Mouse (Mus musculus): Measurements from ENCODE around the gene Brix1. TPM values are rescaled to one million over a fixed set of nuclear protein-coding genes. Genes with fewer than 3 reads are reported as not detected.

The Brix1 gene
- total and polyA plus RNA-seq, 2 experiments from 2014 or later = 4.8 to 58.2 TPM

DNA sequence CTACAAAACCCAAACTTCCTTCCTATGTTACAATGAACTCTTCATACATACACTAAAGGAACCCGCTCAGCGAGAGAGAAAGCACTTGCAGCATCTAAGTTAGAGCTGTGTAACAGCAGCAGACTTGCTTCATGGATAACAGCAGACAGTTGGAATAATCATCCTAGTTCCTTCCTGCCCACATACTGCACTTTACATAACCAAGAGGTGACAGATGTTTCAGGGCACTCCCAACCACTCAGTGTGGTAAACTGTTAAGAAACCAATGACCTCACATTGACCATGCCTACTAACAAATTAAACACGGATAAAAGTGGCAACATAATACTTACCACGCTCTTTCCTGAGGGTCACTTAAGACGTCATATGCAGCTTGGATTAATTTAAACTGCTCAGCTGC, 22.2 kb downstream of the Brix1 start:
- Histone ChIP-seq H3K4me1 (ENCODE audit: insufficient read depth, low read length) (0 out of 2 replicates have a peak, but pooled peaks cover under 1% of the 10 kb centered on the region), H3K36me3 (ENCODE audit: insufficient read depth, low read length) (peaks cover 21% of the 10 kb centered on the region), H3K4me3 (ENCODE audit: low read length) (no peak overlapping the region), H3K9me3 (ENCODE audit: low read length) (no peaks in the 10 kb centered on the region), H3K9ac (replicated peaks; ENCODE audit: low read length) (no peak overlapping the region), H3K27ac (no peak overlapping the region), H3K4me2 (ENCODE audit: low read depth, low read length) (no peak overlapping the region), H3K27me3 (ENCODE audit: insufficient read depth, low read length) (no peaks in the 10 kb centered on the region)
- no peak for DNase-seq (ENCODE audit: low spot score)
- no peak for TF ChIP-seq CTCF (IDR thresholded peaks at IDR 0.05; ENCODE audit: low read depth)
- no peak for ATAC-seq
- 92% methylated on average over 5 of the region's 5 CpGs for WGBS

- DNase-seq (ENCODE audit: low spot score) = no peak
- no peaks in the 10 kb centered on the region for H3K27me3 ChIP-seq (ENCODE audit: insufficient read depth, low read length)
- no peak overlapping the region for H3K27ac ChIP-seq
- H3K4me3 ChIP-seq (ENCODE audit: low read length) = no peak overlapping the region
- H3K36me3 ChIP-seq (ENCODE audit: insufficient read depth, low read length) = peaks cover 21% of the 10 kb centered on the region
- WGBS = 95% methylated on average over 12 of the region's 12 CpGs
- no peak for ATAC-seq
- no peaks in the 10 kb centered on the region for H3K4me1 ChIP-seq (ENCODE audit: insufficient read depth, low read length)
- no peak for TF ChIP-seq CTCF (IDR thresholded peaks at IDR 0.05; ENCODE audit: low read depth)
- H3K4me2 ChIP-seq (ENCODE audit: low read depth, low read length) = no peak overlapping the region
- no peak overlapping the region for H3K9ac ChIP-seq (replicated peaks; ENCODE audit: low read length)
- H3K9me3 ChIP-seq (ENCODE audit: low read length) = no peaks in the 10 kb centered on the region
Observed at GRCm38 (mm10) chr15:10460986-10461385, 24.8 kb downstream of the Brix1 start.

DNA sequence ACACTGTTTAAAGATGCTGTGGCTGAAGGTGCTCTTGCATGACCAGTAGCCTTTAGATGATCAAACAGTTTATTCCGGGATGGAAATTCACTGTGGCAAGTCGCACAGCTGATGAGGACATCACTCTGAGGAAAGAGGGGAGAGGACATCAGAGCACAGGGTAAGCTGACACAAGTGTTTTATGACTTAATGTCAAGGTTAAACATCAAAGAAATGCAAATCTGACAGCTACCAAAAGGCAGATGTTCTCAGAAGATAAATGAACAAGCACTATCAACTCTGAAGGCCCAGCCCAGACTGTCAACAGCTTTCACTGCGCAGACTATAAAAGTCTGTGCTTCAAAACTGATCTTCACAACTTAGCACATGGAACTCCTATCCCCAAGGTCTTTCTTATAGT, 38.6 kb downstream of the Brix1 start:
- H3K27me3 ChIP-seq (ENCODE audit: insufficient read depth, low read length) = no peaks in the 10 kb centered on the region
- H3K9ac ChIP-seq (replicated peaks; ENCODE audit: low read length) = no peak overlapping the region
- no peak for TF ChIP-seq CTCF (IDR thresholded peaks at IDR 0.05; ENCODE audit: low read depth)
- DNase-seq (ENCODE audit: low spot score) (no peak), ATAC-seq (no peak)
- no peak overlapping the region for H3K27ac ChIP-seq
- 89% methylated on average over 3 of the region's 3 CpGs for WGBS
- H3K36me3 ChIP-seq (ENCODE audit: insufficient read depth, low read length) = peaks cover 17% of the 10 kb centered on the region
- H3K9me3 ChIP-seq (ENCODE audit: low read length) = no peaks in the 10 kb centered on the region
- H3K4me2 ChIP-seq (ENCODE audit: low read depth, low read length) = no peak overlapping the region
- H3K4me3 ChIP-seq (ENCODE audit: low read length) = no peak overlapping the region
- no peaks in the 10 kb centered on the region for H3K4me1 ChIP-seq (ENCODE audit: insufficient read depth, low read length)

DNA sequence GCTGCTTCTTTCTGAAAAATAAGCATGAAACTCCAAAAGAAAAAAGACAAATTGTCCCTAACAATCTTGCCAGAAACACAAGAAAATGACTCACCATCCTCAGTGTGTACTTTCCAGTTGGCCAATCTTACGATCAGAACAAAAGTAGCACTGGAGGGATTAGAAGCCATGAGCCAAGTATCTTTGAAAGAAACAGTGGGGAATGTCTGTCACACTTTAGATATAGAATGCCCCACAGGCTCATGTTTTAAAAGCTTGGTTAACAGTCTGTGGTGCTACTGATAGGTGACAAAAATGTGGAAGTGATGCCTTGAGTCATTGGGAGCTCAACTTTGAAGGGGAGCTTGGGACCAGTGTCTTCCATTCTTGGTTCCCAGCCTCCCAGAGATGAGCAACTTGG, 43.5 kb downstream of the Brix1 start:
- Histone ChIP-seq H3K27me3 (ENCODE audit: insufficient read depth, low read length) (no peaks in the 10 kb centered on the region), H3K4me3 (ENCODE audit: low read length) (no peak overlapping the region), H3K36me3 (ENCODE audit: insufficient read depth, low read length) (0 out of 2 replicates have a peak, but pooled peaks cover 7% of the 10 kb centered on the region), H3K9me3 (ENCODE audit: low read length) (no peaks in the 10 kb centered on the region), H3K4me1 (ENCODE audit: insufficient read depth, low read length) (no peaks in the 10 kb centered on the region), H3K4me2 (ENCODE audit: low read depth, low read length) (no peak overlapping the region), H3K9ac (replicated peaks; ENCODE audit: low read length) (no peak overlapping the region), H3K27ac (no peak overlapping the region)
- no peak for TF ChIP-seq CTCF (IDR thresholded peaks at IDR 0.05; ENCODE audit: low read depth)
- DNase-seq (ENCODE audit: low spot score) (no peak), ATAC-seq (no peak)
- 50% methylated on average over 1 of the region's 1 CpGs for WGBS

- no peak overlapping the region for H3K4me2 ChIP-seq (ENCODE audit: low read depth, low read length)
- no peak overlapping the region for H3K27ac ChIP-seq
- H3K27me3 ChIP-seq (ENCODE audit: insufficient read depth, low read length) = no peaks in the 10 kb centered on the region
- H3K9me3 ChIP-seq (ENCODE audit: low read length) = no peaks in the 10 kb centered on the region
- no peak overlapping the region for H3K9ac ChIP-seq (replicated peaks; ENCODE audit: low read length)
- no peak for TF ChIP-seq CTCF (IDR thresholded peaks at IDR 0.05; ENCODE audit: low read depth)
- H3K4me1 ChIP-seq (ENCODE audit: insufficient read depth, low read length) = no peaks in the 10 kb centered on the region
- 94% methylated on average over 9 of the region's 9 CpGs for WGBS
- ATAC-seq (no peak), DNase-seq (ENCODE audit: low spot score) (no peak)
- H3K36me3 ChIP-seq (ENCODE audit: insufficient read depth, low read length) = 0 out of 2 replicates have a peak, but pooled peaks cover 7% of the 10 kb centered on the region
- H3K4me3 ChIP-seq (ENCODE audit: low read length) = no peak overlapping the region
Observed at GRCm38 (mm10) chr15:10441493-10441892, 44.3 kb downstream of the Brix1 start.

- peak; percentile 30 for DNase-seq (ENCODE audit: low spot score)
Observed at GRCm38 (mm10) chr15:10439963-10440362, 45.8 kb downstream of the Brix1 start.

GRCm38 (mm10) chr15:10436893-10437292, 48.9 kb downstream of the Brix1 start:
- H3K4me3 ChIP-seq (ENCODE audit: low read length) = no peak overlapping the region
- no peaks in the 10 kb centered on the region for H3K27me3 ChIP-seq (ENCODE audit: insufficient read depth, low read length)
- H3K36me3 ChIP-seq (ENCODE audit: insufficient read depth, low read length) = 0 out of 2 replicates have a peak, but pooled peaks cover 3% of the 10 kb centered on the region
- no peak for TF ChIP-seq CTCF (IDR thresholded peaks at IDR 0.05; ENCODE audit: low read depth)
- 79% methylated on average over 1 of the region's 1 CpGs for WGBS
- H3K4me2 ChIP-seq (ENCODE audit: low read depth, low read length) = no peak overlapping the region
- no peaks in the 10 kb centered on the region for H3K9me3 ChIP-seq (ENCODE audit: low read length)
- H3K4me1 ChIP-seq (ENCODE audit: insufficient read depth, low read length) = no peaks in the 10 kb centered on the region
- no peak for ATAC-seq
- DNase-seq (ENCODE audit: low spot score) = no peak
- no peak overlapping the region for H3K9ac ChIP-seq (replicated peaks; ENCODE audit: low read length)
- no peak overlapping the region for H3K27ac ChIP-seq

More at GRCm38 (mm10) chr15:10439963-10440362, 45.8 kb downstream of the Brix1 start:
- Histone ChIP-seq H3K4me1 (ENCODE audit: insufficient read depth, low read length) (no peaks in the 10 kb centered on the region), H3K4me2 (ENCODE audit: low read depth, low read length) (no peak overlapping the region), H3K4me3 (ENCODE audit: low read length) (no peak overlapping the region), H3K27me3 (ENCODE audit: insufficient read depth, low read length) (no peaks in the 10 kb centered on the region), H3K27ac (no peak overlapping the region), H3K9me3 (ENCODE audit: low read length) (no peaks in the 10 kb centered on the region), H3K9ac (replicated peaks; ENCODE audit: low read length) (no peak overlapping the region), H3K36me3 (ENCODE audit: insufficient read depth, low read length) (0 out of 2 replicates have a peak, but pooled peaks cover 7% of the 10 kb centered on the region)
- TF ChIP-seq CTCF (IDR thresholded peaks at IDR 0.05; ENCODE audit: low read depth) = peak; percentile 52
- ATAC-seq = no peak
- 66% methylated on average over 6 of the region's 6 CpGs for WGBS
